Mouse (Mus musculus) urinary bladder, adult 2 months (tissue): ENCODE data around the gene Vamp2. TPM values are rescaled to one million over a fixed set of nuclear protein-coding genes. Genes with fewer than 3 reads are reported as not detected.
A peak's percentile ranks its signal among the peaks of the same experiment; 100 is the strongest.

ENCODE experiments used
- DNase-seq: peaks from one replicate; pipeline ENCODE4 v3.0.0; 2022; ENCODE audit warnings: low spot score
- polyA plus RNA-seq: library from polyadenylated mRNA; depleted of rRNA; stranded (reverse); fragments of >200 nt; gene quantifications from 2 replicates; pipeline ENCODE4 v1.2.3, GENCODE M21; 2012; rRNA removed

Gene Vamp2
- 163 and 180 TPM in 2 replicates for polyA plus RNA-seq

DNA sequence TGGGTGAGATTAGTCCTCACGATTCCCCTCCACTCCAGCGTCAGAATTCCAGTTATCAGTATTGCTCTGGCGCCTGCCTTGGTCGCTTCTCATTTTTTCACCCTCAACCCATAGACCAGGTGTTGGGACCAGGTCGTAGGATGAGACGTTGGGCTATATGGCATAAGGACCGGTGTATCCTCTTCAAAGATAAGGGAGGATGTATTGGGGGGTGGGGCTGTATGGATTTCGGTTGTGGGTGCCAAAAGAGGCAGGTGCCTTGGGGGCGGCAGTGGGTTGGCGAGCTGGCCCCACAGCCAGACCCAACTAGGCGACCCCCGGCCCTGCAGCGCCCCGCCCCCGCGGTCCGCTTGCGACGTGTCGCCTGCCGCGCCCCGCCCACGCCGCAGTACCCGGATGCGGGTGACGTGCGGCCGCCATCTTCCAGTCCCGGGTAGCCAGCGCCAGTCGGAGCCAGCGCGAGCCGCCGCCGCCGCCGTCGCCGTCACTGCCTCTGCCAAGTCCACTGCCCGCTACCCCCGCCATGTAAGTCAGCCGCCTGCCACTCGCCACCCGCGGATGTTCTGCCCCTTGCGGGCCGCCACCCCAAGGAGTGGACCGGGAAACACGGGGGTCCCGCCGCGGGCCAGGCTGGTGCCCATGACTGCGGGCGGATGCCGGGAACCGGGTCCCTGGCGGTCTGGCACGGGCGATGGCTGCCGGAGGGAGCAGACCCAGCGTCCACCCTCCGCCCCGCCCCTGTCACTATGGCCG is at the start of gene Vamp2:
Vamp2 (plus strand) TSS at position 388 of the 753 bp plus-strand sequence.
- DNase-seq = peak; percentile 91

DNA sequence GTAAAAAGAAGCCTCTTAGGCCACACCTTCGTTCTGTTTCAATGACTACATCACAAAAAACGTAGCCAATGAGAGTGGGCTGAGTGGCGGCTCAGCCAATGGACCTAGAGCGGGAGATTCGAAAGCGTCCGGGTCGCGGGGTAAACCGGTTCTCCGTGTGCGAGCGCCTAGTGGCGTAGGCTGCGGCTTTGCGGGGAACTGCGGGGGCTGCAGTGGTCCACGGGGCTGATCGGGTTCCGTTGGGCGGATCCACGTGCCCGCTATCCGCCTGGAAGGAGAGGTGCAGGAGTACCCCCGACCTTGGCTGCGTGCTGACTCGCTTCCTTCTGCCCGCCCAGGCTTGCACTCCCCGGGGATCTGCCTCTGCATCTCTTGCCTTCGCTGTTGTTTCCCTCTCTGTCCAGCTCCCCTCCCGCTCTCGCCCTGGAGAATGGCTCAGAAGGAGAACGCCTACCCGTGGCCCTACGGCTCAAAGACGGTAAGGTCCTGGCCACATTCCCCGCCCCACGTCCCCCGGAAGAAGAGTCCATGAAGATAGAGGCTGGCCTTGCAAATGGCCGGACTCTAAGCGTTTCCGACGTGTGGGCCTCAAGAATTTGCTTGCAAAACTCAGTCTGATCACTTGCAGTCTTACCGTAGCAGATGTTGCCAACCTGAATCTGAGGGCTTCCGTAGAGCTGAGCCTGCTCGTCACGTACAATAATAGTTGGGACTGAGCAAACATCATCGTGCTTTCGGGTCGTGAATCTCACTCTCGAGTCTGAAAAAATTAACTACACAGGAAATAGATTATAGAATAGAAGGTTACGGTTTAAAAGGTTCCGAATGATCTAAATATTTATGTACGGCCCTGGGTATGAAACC is 42.5 kb upstream of the Vamp2 start, which contains the start of gene Aurkb:
Aurkb (plus strand) TSS at position 117 of the 864 bp plus-strand sequence.
- peak; percentile 55 for DNase-seq

DNA sequence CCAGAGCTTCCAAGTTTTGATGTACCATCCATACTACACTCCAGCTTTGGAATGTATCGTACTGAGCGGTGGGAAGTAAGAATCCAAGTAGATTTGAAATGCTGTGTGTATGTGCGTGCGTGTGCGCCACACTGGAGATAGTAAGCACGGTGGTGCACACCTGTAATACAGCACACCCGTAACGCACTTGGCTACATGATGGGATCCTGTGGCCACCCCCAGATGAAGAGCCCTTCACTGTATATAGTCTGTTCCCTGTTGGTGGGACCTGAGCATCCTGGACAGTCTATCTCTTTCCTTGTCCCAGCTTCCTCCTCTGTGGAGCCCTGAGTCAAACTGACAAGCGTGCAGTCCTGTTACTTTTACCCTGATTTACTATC is 41.9 kb upstream of the Vamp2 start:
- DNase-seq = no peak

DNA sequence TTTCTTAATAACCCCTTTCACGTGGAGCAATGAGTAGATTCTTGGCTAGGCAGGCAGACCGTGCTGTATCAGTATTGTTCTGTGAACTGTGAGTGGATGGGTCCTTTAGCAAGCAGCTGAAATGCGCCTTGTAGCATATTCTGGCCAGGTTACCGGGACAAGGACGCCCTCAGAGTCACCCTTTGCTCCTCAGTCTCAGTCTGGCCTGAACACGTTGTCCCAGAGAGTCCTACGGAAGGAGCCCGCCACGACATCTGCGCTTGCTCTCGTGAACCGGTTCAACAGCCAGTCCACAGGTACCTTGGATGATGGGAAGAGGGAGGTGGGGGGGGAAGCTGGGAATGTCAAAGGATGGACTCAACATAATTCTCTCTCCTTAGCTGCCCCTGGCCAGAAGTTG is 40.7 kb upstream of the Vamp2 start:
- DNase-seq = no peak

DNA sequence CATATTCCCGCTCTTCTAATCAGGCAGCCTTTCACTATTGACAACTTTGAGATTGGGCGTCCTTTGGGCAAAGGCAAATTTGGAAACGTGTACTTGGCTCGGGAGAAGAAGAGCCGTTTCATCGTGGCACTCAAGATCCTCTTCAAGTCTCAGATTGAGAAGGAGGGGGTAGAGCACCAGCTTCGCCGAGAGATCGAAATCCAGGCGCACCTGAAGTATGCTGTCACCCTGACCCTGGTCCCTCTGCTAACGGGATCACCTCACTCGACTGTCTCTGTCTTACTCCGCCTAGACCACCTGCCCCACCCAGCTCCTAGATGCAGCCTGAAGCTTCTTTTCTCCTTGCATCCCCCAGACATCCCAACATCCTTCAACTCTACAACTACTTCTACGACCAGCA is 40.1 kb upstream of the Vamp2 start:
- DNase-seq = no peak

DNA sequence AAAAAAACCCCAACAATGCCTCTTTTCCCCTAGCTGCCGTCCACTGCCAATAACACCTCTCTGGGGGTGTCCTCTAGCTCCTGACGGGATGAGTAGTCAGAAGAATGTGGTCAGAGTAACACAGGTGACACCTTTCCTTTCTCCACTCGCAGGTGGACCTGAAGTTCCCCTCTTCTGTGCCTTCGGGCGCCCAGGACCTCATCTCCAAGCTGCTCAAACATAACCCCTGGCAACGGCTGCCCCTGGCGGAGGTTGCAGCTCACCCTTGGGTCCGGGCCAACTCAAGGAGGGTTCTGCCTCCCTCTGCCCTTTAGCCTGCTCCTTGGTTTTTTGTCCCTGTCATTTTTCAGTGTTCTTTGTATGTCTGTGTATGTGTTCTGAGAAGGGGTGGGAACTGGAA is 37.5 kb upstream of the Vamp2 start:
- no peak for DNase-seq

DNA sequence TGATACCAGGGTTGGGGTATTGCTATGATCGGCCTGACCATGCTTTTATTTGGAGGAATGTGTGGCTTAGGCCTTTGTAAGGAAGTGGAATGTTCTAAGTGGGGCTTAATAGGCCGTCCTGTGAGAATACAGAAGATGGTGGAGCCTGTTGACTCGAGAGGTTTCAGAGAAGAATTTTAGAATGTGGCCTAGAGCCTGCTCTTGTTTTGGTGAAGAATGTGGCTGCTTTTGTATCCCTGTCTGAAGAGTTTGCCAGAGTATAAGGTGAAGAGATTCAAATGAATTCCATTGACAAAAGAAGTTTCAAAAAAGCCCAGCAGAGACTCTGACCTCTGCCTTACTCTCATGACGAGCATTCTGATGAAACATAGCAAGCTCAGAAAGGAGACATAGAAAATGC is 36.5 kb upstream of the Vamp2 start:
- DNase-seq = no peak

DNA sequence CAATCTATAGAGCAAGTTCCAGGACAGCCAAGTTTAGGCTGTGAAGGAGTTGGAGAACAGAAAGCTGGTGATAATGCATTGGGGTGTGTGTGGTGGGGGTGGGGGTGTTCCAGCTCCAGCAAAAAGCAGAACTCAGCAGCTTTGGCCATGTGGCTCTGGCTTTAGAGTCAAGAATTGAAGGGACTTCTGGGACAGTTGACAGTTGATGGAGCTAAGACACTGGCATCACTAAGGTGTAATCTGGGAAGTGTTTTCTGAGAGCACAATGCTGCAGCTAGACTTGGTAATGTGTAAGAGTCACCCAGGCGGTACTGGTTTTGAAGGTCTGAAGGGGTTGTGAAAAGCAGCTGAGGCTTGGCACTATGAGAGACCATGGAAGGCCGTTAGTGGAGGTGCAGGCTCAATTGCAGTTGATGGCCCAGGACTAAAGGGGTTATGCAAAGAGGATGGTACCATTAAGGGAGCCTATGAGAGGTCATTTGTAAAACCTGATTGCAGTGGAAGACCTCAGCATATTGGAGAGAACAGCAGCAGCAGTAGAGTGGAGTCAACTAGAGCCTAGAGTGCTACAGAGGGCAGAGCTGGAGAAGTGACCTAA is 35.4 kb upstream of the Vamp2 start:
- DNase-seq = no peak

DNA sequence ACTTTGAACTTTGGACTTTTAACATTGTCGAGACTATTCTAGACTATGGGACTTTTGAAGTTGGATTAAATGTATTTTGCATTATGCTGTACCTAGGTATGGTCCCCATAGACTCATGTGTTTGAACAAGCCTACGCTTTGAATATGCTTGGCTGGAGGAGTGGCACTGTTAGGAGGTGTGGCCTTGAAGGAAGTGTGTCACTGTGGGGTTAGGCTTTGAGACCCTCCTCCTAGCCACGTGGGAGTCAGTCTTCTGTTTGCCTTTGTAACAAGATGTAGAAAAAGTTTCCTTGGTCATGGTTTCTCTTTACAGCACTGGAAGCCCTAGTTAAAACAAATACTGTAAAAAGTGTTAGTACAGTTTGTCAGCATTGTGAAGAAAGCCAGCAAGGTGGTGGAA is 34.4 kb upstream of the Vamp2 start:
- no peak for DNase-seq

DNA sequence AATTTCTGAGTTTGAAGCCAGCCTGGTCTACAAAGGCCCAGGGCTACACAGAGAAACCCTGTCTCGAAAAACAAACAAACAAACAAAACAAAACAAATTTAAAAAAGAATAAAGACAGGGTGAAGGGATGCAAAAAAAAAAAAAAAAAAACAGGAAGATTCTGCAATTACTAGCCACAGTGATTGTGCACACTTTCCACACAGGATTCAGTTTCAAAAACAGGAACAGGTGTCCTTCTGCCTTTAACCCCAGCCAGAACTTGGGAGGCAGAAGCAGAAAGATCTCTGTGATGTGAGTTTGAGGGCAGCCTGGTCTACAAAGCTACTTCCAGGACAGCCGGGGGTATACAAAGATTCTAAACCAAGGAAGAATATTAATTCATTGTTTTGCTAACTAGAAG is 30.0 kb upstream of the Vamp2 start:
- DNase-seq = no peak

DNA sequence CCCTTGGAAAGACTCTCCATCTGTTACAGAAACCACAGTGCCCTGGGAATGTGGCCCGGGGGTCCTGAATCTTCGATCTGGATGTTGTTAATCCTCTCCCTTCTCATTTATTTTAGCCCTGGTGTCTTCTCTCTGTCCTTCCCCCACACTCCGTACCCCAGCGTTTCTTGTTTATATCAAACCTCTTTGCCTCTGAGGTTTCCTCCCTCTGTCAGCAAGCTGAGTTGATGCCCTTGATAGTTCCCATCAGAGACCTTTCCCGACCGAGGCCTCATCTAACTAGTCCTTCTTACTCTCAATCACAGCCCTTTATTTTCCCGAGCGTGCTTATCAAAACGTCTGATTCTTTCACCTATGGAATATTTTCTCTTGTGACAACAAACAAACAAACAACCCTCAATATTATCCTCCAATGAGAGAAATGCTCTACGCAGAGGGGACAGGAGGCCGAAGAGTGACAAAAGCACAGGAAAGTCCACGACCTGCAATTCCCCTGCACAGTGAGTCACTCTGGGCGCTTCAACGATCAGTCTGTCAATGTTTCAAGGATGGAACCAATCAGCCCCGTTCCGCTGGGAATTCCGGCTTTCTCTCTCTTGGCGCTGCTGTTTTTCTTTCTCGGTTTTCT is 29.4 kb upstream of the Vamp2 start:
- DNase-seq = no peak

DNA sequence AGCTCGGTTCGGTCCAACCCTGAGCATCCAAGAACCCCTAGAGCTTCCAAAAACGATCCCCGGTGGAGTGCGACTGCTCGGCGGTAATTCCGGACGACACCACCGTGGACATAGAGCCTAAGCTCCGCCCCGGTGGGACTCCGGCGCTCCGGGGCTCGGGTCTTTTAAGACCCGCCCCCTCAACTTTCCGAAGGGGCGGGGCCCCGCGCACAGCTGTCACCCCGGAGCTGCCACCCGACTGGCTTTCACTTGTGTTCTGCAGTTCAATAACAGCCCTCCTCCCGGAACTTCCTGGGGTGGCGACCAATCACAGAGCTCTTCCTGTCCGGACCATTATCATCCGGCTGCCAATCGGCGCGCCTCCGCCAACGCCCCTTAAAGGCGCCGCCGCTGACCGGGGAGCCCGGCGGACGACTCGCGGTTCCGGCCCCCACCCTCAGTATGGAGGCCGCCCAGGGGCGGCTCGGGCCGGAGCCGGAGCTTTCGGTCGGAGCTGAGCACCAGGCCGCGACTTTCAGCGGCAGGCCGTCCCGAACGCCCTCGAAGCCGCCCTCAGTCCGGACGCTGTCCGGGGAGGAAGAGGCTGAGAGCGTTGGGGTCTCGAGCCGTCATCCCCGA is 28.8 kb upstream of the Vamp2 start, which contains the start of gene Borcs6:
Borcs6 (plus strand) TSS at position 361 of the 618 bp plus-strand sequence.
- DNase-seq = peak; percentile 87

DNA sequence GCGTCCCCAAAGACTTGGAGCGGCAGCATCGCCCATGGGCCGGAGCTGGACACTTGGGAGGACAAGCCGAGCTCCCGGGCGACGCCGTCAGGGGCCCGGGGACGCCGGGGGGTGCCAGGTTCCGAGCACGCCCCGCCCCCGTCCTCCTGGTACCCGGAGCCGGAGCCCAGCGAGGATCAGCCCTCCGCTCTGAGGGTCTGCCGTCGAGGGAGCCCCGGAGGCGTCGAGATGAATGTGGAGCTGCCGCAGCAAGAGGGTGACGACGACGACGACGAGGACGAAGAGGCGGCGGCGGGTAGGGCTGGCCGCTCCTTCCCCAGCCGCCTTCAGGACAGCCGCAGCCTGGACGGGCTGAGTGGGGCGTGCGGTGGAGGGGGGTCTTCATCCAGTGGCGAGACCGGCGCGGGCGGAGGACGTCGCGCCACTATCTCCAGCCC is 28.3 kb upstream of the Vamp2 start:
- DNase-seq = no peak

DNA sequence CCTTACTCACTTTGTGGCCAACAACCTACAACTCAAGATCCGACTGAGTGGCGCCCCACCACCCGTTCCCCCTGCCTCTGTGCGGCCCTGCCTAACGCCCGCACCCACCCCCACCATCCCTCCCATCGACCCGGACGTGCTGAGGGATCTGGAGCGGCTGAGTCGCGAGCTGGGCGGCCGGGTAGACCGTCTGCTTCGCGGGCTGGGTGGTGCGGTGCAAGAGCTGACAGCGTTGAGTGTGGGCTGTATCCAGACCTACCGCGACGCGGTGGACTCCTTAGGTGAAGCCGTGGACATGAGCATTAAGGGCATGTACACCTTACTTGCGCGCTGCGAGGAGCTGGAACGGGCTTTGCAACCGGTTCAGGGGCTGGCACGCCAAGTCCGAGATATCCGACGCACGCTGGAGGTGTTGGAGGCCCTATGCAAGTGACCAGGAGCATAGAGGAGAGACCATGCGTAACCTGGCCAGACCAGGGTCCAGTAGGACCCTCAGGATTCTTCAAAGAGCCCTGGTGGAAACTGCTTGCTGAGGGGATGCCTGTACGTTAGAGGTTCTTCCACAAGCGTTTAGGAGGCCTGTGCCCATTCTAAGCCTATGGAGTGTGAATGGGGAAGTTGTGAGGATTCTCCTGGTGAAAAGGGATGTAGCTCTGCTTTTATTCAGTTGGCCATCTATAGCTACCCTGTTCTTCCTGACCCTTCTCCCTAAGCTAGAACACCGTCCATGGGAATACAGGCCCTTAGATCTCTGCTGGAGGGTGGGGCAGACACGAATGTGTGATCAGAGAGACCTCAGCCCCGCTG is 27.6 kb upstream of the Vamp2 start:
- peak; percentile 48 for DNase-seq

DNA sequence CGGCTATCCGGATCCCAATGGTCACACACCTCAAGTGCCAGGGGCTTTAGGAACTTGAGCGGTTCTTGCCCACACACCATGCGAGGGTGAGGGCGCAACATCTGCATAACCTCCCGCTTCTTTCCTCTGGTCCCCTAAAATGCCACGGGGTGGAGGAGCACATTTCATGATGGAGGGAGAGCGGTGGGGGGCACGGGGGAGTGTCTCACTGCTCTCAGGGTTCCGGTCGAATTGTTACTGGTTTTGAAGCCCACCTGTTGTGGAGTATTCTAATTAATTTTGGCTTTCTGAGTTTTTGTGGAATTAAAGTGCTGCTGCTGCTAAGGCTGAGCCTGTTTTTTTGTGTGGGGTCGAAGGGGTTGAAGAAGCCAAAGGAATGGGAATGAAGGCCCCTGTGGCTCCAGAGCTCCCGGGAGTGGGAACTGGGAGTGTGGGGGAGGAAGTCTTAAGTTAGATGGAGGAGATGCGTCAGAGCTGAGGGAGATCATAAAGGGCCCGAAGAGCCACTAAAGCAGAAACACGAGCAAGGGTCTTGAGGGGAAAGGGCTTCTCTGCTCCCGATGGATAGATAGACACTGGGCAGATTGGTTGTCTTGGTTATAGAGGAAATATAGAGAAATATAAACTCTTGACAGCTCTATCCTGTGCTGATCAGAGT is 26.9 kb upstream of the Vamp2 start:
- DNase-seq = no peak

DNA sequence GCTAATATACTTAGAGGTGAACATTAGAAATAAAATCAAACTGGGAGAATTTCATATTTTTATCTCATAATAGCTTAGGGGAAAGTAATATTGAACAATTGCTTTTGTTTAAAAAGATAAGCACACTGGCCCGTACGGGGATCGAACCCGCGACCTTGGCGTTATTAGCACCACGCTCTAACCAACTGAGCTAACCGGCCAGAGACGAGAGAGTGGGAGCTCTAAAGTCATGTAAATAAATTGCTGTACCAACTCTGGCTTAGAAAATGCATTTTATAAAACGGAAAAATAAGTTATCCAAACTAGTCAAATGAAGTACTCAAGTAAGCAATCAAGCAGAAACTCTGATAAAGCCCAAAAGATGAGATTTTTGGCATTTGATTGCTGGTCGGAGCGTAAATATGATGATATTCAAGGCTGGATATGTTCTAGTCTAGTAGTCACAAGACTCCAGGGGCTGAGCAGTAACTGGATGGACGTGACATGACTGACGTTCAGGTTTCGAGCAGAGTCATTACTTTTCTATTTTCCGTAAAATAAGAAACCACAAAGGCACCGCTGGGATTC is 26.0 kb upstream of the Vamp2 start:
- DNase-seq = peak; percentile 57

DNA sequence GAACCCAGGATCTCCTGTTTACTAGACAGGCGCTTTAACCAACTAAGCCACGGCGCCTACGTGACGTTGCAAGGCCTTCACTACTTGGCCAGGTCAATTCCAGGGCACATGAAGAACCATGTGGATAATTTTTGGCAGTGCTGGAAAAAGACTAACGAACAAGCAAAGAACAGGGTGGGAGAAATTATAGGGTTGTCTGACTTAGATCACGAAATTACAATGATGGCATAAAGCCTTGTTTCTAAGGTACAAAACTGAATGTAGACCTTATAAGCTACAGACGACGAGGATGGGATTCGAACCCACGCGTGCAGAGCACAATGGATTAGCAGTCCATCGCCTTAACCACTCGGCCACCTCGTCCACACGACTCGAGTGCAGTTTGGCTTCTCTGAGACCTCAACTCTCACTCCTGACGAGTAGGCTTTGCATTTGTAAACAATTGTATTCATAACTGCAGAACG is 25.5 kb upstream of the Vamp2 start:
- DNase-seq = peak; percentile 99

DNA sequence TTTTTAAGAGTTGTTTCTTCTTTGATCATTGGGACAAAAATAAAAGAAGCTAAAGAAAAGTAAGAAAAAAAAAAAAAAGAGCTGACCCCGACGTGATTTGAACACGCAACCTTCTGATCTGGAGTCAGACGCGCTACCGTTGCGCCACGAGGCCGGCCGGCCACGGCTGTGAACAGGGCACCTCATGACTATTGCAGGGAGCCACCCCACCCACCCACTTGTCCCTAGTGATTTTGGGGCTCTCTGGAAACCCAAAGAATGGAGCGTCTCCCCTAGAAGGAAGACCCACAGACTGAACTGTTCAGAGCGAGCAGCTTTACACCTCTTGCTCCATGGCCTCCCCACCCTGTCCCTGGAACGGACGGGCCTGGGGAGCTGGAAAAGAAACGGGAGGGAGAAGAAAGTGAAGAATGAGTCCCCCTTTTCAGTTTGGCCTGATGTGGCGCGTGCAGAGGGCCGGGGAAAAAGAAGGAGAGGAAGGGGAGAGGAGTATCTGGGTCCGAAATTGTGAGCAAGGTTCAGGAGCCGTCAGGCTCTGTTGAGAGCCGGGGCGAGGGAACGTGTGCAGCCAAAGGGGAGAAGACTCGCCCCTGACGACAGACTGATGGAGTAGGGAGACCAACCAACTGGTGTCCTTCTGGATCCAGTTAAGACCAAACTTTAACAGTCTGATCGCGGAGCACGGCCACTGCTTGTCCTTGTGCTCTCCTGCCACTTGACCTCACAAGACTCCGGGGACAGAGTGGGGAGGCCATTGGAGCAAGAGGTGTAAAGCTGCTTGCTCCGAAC is 24.7 kb upstream of the Vamp2 start:
- DNase-seq = peak; percentile 72
